Mouse (Mus musculus): ENCODE results near the gene Il17rd.

Gene Il17rd

GRCm38 (mm10) chr14:27044967-27045361 is 6.2 kb downstream of the Il17rd start:
- no peak for DNase-seq (ENCODE audit: low read depth)

- no peak for DNase-seq (ENCODE audit: low read depth)
Observed at GRCm38 (mm10) chr14:27048231-27048956, 9.7 kb downstream of the Il17rd start.

- no peak for DNase-seq (ENCODE audit: low read depth)
Observed at GRCm38 (mm10) chr14:27050043-27050442, 11.3 kb downstream of the Il17rd start.

GRCm38 (mm10) chr14:27050560-27051510 is 12.1 kb downstream of the Il17rd start:
- DNase-seq (ENCODE audit: low read depth): no peak

GRCm38 (mm10) chr14:27051511-27051895 is 12.8 kb downstream of the Il17rd start:
- DNase-seq (ENCODE audit: low read depth): no peak

GRCm38 (mm10) chr14:27058535-27059223 is 19.9 kb downstream of the Il17rd start:
- no peak for DNase-seq (ENCODE audit: low read depth)

- DNase-seq (ENCODE audit: low read depth): no peak
Observed at GRCm38 (mm10) chr14:27059224-27059558, 20.4 kb downstream of the Il17rd start.

GRCm38 (mm10) chr14:27063338-27063737 is 24.6 kb downstream of the Il17rd start:
- no peak for DNase-seq (ENCODE audit: low read depth)

GRCm38 (mm10) chr14:27066171-27066929 is 27.6 kb downstream of the Il17rd start:
- DNase-seq (ENCODE audit: low read depth): no peak

GRCm38 (mm10) chr14:27067866-27068271 is 29.1 kb downstream of the Il17rd start:
- DNase-seq (ENCODE audit: low read depth): no peak

GRCm38 (mm10) chr14:27069434-27070097 is 30.8 kb downstream of the Il17rd start:
- no peak for DNase-seq (ENCODE audit: low read depth)

GRCm38 (mm10) chr14:27070128-27070527 is 31.4 kb downstream of the Il17rd start:
- no peak for DNase-seq (ENCODE audit: low read depth)

- DNase-seq (ENCODE audit: low read depth): no peak
Observed at GRCm38 (mm10) chr14:27070758-27071157, 32.0 kb downstream of the Il17rd start.

- DNase-seq (ENCODE audit: low read depth): no peak
Observed at GRCm38 (mm10) chr14:27071985-27072384, 33.2 kb downstream of the Il17rd start.

- no peak for DNase-seq (ENCODE audit: low read depth)
Observed at GRCm38 (mm10) chr14:27075084-27075483, 36.3 kb downstream of the Il17rd start.

GRCm38 (mm10) chr14:27075909-27076521 is 37.3 kb downstream of the Il17rd start:
- no peak for DNase-seq (ENCODE audit: low read depth)

- no peak for DNase-seq (ENCODE audit: low read depth)
Observed at GRCm38 (mm10) chr14:27076522-27076920, 37.8 kb downstream of the Il17rd start.

GRCm38 (mm10) chr14:27081536-27082275 is 43.0 kb downstream of the Il17rd start:
- no peak for DNase-seq (ENCODE audit: low read depth)

- DNase-seq (ENCODE audit: low read depth): no peak
Observed at GRCm38 (mm10) chr14:27085471-27085870, 46.7 kb downstream of the Il17rd start.

- no peak for DNase-seq (ENCODE audit: low read depth)
Observed at GRCm38 (mm10) chr14:27085999-27086398, 47.3 kb downstream of the Il17rd start.
